Mouse (Mus musculus): Measurements from ENCODE around the gene Cyp27a1.

- TF ChIP-seq MAFK (IDR thresholded peaks at IDR 0.05; ENCODE audit: insufficient read depth, low read depth, low read length) (no peak), ZC3H11A (IDR thresholded peaks at IDR 0.05; ENCODE audit: borderline replicate concordance, low read depth, low read length) (no peak)
These were observed 39.5 kb downstream of the Cyp27a1 start for GRCm38 (mm10) chr1:74752833-74753232.

Data from ES-E14 (cell line).